Mouse (Mus musculus) lung, embryonic 16.5 days (tissue): ENCODE results near the gene Ccm2. TPM values are rescaled to one million over a fixed set of nuclear protein-coding genes. Genes with fewer than 3 reads are reported as not detected.
A peak's percentile ranks its signal among the peaks of the same experiment; 100 is the strongest.

Experiments used
- ATAC-seq: fragments of 200-750 bp; cut with Nextera tagmentation; 2 replicates; pipeline ENCODE4 v1.8.0; 2017; ENCODE audit warnings: low read depth, mild to moderate bottlenecking, moderate library complexity
- H3K27ac ChIP-seq: fragments of 300-500 bp; sonication (generic); 2 replicates; pipeline ENCODE4 v1.5.1; 2014; ENCODE audit warnings: mild to moderate bottlenecking, control low read depth, low read length
- H3K27me3 ChIP-seq: fragments of 300-500 bp; sonication (generic); 2 replicates; pipeline ENCODE4 v1.6.1; 2014; ENCODE audit warnings: low read depth, low read length, mixed read lengths; ENCODE audit not compliant: control insufficient read depth, insufficient read depth
- H3K36me3 ChIP-seq: fragments of 300-500 bp; sonication (generic); 2 replicates; pipeline ENCODE4 v1.6.1; 2014; ENCODE audit warnings: low read length; ENCODE audit not compliant: control insufficient read depth, insufficient read depth
- H3K4me1 ChIP-seq: fragments of 300-500 bp; sonication (generic); replicated peaks from 2 replicates; pipeline ENCODE4 v1.6.1; 2014; ENCODE audit warnings: low read length, mixed read lengths; ENCODE audit not compliant: control insufficient read depth, insufficient read depth
- H3K4me2 ChIP-seq: fragments of 300-500 bp; sonication (generic); 2 replicates; pipeline ENCODE4 v1.6.1; 2014; ENCODE audit warnings: low read depth, low read length, control low read depth
- H3K4me3 ChIP-seq: fragments of 300-500 bp; sonication (generic); 2 replicates; pipeline ENCODE4 v1.5.1; 2014; ENCODE audit warnings: mild to moderate bottlenecking, low read length, control low read depth
- H3K9ac ChIP-seq: fragments of 300-500 bp; sonication (generic); 2 replicates; pipeline ENCODE4 v1.6.1; 2014; ENCODE audit warnings: low read length, control low read depth
- H3K9me3 ChIP-seq: fragments of 300-500 bp; sonication (generic); 2 replicates; pipeline ENCODE4 v1.6.1; 2016; ENCODE audit warnings: low read length; ENCODE audit not compliant: control insufficient read depth
- WGBS: fragments of 180-500 bp; shearing (Covaris S2); extraction: QIAGEN DNeasy Blood & Tissue Kit; methylation state at CpG from one replicate; pipeline ENCODE4 v1.1.7; 2014; 5-methylcytosine and 5-hydroxymethylcytosine counted together
- polyA plus RNA-seq: library from polyadenylated mRNA; unstranded; fragments of >200 nt; fragmentation: Nextera tagmentation; extraction: Ambion mirVana; gene quantifications from 2 replicates; pipeline ENCODE4 v1.2.1, GENCODE M21; 2015

The Ccm2 gene
- polyA plus RNA-seq, 1 experiment from 2014 or later = 79.3 TPM

GRCm38 (mm10) chr11:6567951-6568350, 21.3 kb downstream of the Ccm2 start:
- H3K9me3 ChIP-seq = no peaks in the 10 kb centered on the region
- H3K4me3 ChIP-seq = no peak overlapping the region
- 63% methylated on average over 8 of the region's 8 CpGs for WGBS
- H3K27ac ChIP-seq = 0 out of 2 replicates have a peak overlapping the region, but pooled peaks have one; percentile 15
- H3K9ac ChIP-seq = no peak overlapping the region
- H3K27me3 ChIP-seq = no peaks in the 10 kb centered on the region
- peaks cover 2% of the 10 kb centered on the region; the same call in 1 of the 2 replicates for H3K36me3 ChIP-seq
- peaks cover 14% of the 10 kb centered on the region for H3K4me1 ChIP-seq
- no peak overlapping the region for H3K4me2 ChIP-seq
- no peak for ATAC-seq

GRCm38 (mm10) chr11:6568584-6569409, 22.1 kb downstream of the Ccm2 start:
- 50% methylated on average over 11 of the region's 11 CpGs for WGBS

DNA sequence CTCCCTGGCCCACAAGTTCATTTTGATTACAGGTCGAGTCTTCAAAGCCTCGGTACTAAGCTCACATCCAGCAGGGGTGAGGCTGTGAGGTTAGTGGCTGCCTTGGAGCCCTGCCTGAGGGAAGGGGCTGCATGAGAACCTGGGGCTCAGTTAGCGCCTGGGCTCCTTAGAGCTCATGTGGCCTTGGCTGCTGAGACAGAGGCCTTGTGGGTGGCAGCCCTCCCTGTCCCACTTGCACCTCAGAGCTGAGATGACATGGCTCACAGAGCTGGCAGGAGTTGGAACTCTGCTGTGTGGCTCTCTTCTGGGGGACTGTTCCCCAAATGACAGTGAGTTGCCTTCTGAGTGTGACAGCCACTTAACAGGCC, 22.7 kb downstream of the Ccm2 start:
- H3K4me1 ChIP-seq = peaks cover 14% of the 10 kb centered on the region
- H3K9me3 ChIP-seq = no peaks in the 10 kb centered on the region
- no peak overlapping the region for H3K4me2 ChIP-seq
- no peak for ATAC-seq
- H3K36me3 ChIP-seq = peaks cover 2% of the 10 kb centered on the region; the same call in 1 of the 2 replicates
- WGBS = 36% methylated on average over 3 of the region's 3 CpGs
- H3K4me3 ChIP-seq = no peak overlapping the region
- H3K27ac ChIP-seq = no peak overlapping the region
- H3K27me3 ChIP-seq = no peaks in the 10 kb centered on the region
- H3K9ac ChIP-seq = no peak overlapping the region

More at GRCm38 (mm10) chr11:6568584-6569409, 22.1 kb downstream of the Ccm2 start:
- no peak overlapping the region; the same call in 1 of the 2 replicates for H3K9ac ChIP-seq
- peaks cover 2% of the 10 kb centered on the region; the same call in 1 of the 2 replicates for H3K36me3 ChIP-seq
- no peaks in the 10 kb centered on the region for H3K27me3 ChIP-seq
- H3K4me2 ChIP-seq = no peak overlapping the region
- ATAC-seq = peak; percentile 32; the same call in 1 of the 2 replicates
- H3K4me1 ChIP-seq = peaks cover 14% of the 10 kb centered on the region
- H3K4me3 ChIP-seq = no peak overlapping the region
- H3K27ac ChIP-seq = peak overlapping the region; percentile 16
- no peaks in the 10 kb centered on the region for H3K9me3 ChIP-seq

- 93% methylated on average over 3 of the region's 3 CpGs for WGBS
- Histone ChIP-seq H3K9me3 (no peaks in the 10 kb centered on the region), H3K4me1 (no peaks in the 10 kb centered on the region), H3K4me3 (no peak overlapping the region), H3K27ac (no peak overlapping the region), H3K4me2 (no peak overlapping the region), H3K9ac (no peak overlapping the region), H3K27me3 (no peaks in the 10 kb centered on the region), H3K36me3 (peaks cover 8% of the 10 kb centered on the region)
- ATAC-seq = no peak
Observed at GRCm38 (mm10) chr11:6576151-6576550, 29.5 kb downstream of the Ccm2 start.

DNA sequence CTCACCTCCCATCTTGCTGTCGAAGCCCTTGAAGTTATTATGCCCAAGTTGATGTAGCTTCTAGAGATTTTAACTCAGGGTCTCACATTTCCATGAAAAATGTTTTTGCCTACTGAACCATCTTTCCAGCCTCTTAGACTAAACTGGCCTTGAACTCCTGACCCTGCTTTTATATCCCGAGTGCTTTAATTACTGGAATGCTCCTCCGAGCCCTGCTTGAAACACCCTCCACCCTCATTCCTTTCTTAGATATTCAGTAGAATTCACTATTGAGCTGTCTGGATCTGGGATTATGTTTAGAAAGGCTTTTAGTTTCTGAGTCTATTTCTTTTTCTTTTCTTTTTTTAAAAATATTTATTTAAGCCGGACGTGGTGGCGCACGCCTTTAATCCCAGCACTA, 32.7 kb downstream of the Ccm2 start:
- H3K9me3 ChIP-seq = no peaks in the 10 kb centered on the region
- H3K27ac ChIP-seq = no peak overlapping the region
- H3K4me1 ChIP-seq = no peaks in the 10 kb centered on the region
- no peak overlapping the region for H3K9ac ChIP-seq
- peaks cover 8% of the 10 kb centered on the region for H3K36me3 ChIP-seq
- H3K4me2 ChIP-seq = no peak overlapping the region
- no peaks in the 10 kb centered on the region for H3K27me3 ChIP-seq
- ATAC-seq = no peak
- H3K4me3 ChIP-seq = no peak overlapping the region
- WGBS = 86% methylated on average over 7 of the region's 7 CpGs

- Histone ChIP-seq H3K27ac (no peak overlapping the region), H3K36me3 (peaks cover 8% of the 10 kb centered on the region), H3K9me3 (no peaks in the 10 kb centered on the region), H3K4me3 (no peak overlapping the region), H3K4me2 (no peak overlapping the region), H3K4me1 (no peaks in the 10 kb centered on the region), H3K27me3 (no peaks in the 10 kb centered on the region), H3K9ac (no peak overlapping the region)
- no peak for ATAC-seq
- WGBS = 63% methylated on average over 4 of the region's 4 CpGs
Observed at GRCm38 (mm10) chr11:6580065-6580750, 33.5 kb downstream of the Ccm2 start.

DNA sequence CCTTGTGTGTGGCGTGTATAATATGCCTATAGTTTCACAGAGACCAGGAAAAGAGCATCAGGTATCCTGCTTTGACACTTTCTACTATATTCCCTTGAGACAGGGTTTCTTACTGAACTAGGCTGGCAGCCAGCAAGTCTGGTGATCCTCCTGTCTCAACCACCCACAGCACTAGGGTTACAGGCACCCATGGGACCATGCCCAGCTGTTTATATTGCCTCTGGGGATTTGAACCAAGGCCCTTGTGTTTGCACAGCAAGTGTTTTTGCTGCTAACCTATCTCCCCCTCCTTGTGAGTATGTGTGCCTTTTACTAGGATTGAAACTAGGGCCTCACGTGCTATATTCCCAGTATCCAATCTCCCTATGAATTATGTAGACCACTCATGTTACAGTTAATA, 34.9 kb downstream of the Ccm2 start:
- H3K27ac ChIP-seq = no peak overlapping the region
- 96% methylated on average over 2 of the region's 2 CpGs for WGBS
- H3K4me1 ChIP-seq = no peaks in the 10 kb centered on the region
- ATAC-seq = no peak
- no peak overlapping the region for H3K9ac ChIP-seq
- H3K4me2 ChIP-seq = no peak overlapping the region
- peaks cover 7% of the 10 kb centered on the region for H3K36me3 ChIP-seq
- H3K9me3 ChIP-seq = no peaks in the 10 kb centered on the region
- H3K27me3 ChIP-seq = no peaks in the 10 kb centered on the region
- no peak overlapping the region for H3K4me3 ChIP-seq

GRCm38 (mm10) chr11:6585748-6586147, 39.1 kb downstream of the Ccm2 start:
- H3K27ac ChIP-seq = no peak overlapping the region
- WGBS = 82% methylated on average over 8 of the region's 8 CpGs
- no peaks in the 10 kb centered on the region for H3K27me3 ChIP-seq
- no peaks in the 10 kb centered on the region for H3K4me1 ChIP-seq
- no peaks in the 10 kb centered on the region for H3K9me3 ChIP-seq
- H3K4me2 ChIP-seq = no peak overlapping the region
- no peak overlapping the region for H3K4me3 ChIP-seq
- H3K36me3 ChIP-seq = peaks cover 15% of the 10 kb centered on the region
- ATAC-seq = no peak
- H3K9ac ChIP-seq = no peak overlapping the region

DNA sequence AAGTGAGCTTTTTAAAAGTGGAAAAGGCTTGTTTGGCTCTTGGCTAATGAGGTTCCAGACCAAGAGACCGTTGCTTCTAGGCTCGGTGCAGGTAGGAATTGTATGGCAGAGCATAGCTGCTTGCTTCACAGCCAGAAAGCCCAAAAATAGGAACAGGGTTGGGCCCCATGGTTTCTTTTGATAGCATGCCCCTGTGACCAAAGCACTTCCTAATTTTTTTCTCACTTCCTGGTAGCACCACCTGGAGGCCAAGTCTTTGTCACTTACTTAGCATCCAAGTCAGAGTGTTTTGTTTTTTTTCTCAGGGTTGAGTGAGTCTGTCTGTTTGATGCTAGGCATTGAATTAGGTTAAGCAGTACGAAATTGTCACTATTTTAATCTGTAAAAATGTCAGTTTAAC, 40.0 kb downstream of the Ccm2 start:
- no peak for ATAC-seq
- Histone ChIP-seq H3K4me2 (no peak overlapping the region), H3K4me1 (no peaks in the 10 kb centered on the region), H3K36me3 (peaks cover 19% of the 10 kb centered on the region), H3K27ac (no peak overlapping the region), H3K27me3 (no peaks in the 10 kb centered on the region), H3K4me3 (no peak overlapping the region), H3K9ac (no peak overlapping the region), H3K9me3 (no peaks in the 10 kb centered on the region)
- WGBS = 84% methylated on average over 3 of the region's 3 CpGs
